8 mouse cellular contexts compared by ENCODE assay signal in genomic region chr1:136768969-136769401, GRCm38 (mm10).
DNase-seq lines count a peak whose midpoint lies in the region; ATAC-seq and TF ChIP-seq lines count a peak whose summit lies in the region.

No protein-coding gene starts in this region.

- peak; percentile 17 for DNase-seq in kidney, adult 2 months
- no peak for DNase-seq in kidney, adult 8-10 months
- DNase-seq in embryo, embryonic 11.5 days (ENCODE audit: low read depth, low spot score): peak; percentile 42
- DNase-seq in hindbrain, embryonic 14.5 days (ENCODE audit: low spot score): peak; percentile 53
- DNase-seq in liver, embryonic 11.5 days (ENCODE audit: low spot score): no peak
- peak; percentile 53 for DNase-seq in neural tube, embryonic 10.5 days (ENCODE audit: extremely low spot score, low spot score)
- no peak for DNase-seq in left cerebral cortex, adult 11 months (ENCODE audit: low spot score)
- no peak for DNase-seq in MN1 (ENCODE audit: low spot score)

- ATAC-seq in hindbrain, embryonic 14.5 days (ENCODE audit: low FRiP score): peak; percentile 73; the same call in 1 of the 2 replicates
- ATAC-seq in liver, embryonic 11.5 days (replicated peaks; ENCODE audit: low FRiP score): 0 out of 2 replicates have a peak, but pooled peaks have one; percentile 39

- H3K4me2 ChIP-seq in hindbrain, embryonic 14.5 days (replicated peaks): peak overlapping the region; percentile 27
- peak overlapping the region; percentile 34; the same call in 1 of the 2 replicates for H3K4me2 ChIP-seq in liver, embryonic 11.5 days

- H3K27me3 ChIP-seq in kidney, adult 2 months (replicated peaks; ENCODE audit: control insufficient read depth, insufficient read depth, low read length): no peaks in the 10 kb centered on the region
- no peaks in the 10 kb centered on the region for H3K27me3 ChIP-seq in hindbrain, embryonic 14.5 days (ENCODE audit: control insufficient read depth, insufficient read depth, low read length)
- no peaks in the 10 kb centered on the region for H3K27me3 ChIP-seq in liver, embryonic 11.5 days (replicated peaks; ENCODE audit: control insufficient read depth, insufficient read depth, low read length)

- WGBS in kidney, adult 2 months: 4% methylated on average over 10 of the region's 10 CpGs
- 1% methylated on average over 10 of the region's 10 CpGs for WGBS in hindbrain, embryonic 14.5 days
- WGBS in liver, embryonic 11.5 days: 11% methylated on average over 10 of the region's 10 CpGs

- no peaks in the 10 kb centered on the region for H3K9me3 ChIP-seq in hindbrain, embryonic 14.5 days (ENCODE audit: control insufficient read depth, low read length)
- H3K9me3 ChIP-seq in liver, embryonic 11.5 days (ENCODE audit: control insufficient read depth, low read length): no peaks in the 10 kb centered on the region

- TF ChIP-seq POLR2A in kidney, adult 2 months (IDR thresholded peaks at IDR 0.05; ENCODE audit: low read depth, low read length): no peak

- no peak overlapping the region for H3K27ac ChIP-seq in kidney, adult 2 months (ENCODE audit: insufficient read depth, low read depth, low read length)
- H3K27ac ChIP-seq in hindbrain, embryonic 14.5 days: 0 out of 2 replicates have a peak overlapping the region, but pooled peaks have one; percentile 49
- H3K27ac ChIP-seq in liver, embryonic 11.5 days (ENCODE audit: low read depth, low read length): peak overlapping the region; percentile 19; the same call in 1 of the 2 replicates

- no peaks in the 10 kb centered on the region for H3K36me3 ChIP-seq in kidney, adult 2 months (ENCODE audit: control insufficient read depth, insufficient read depth, low read length)
- no peaks in the 10 kb centered on the region for H3K36me3 ChIP-seq in hindbrain, embryonic 14.5 days (replicated peaks; ENCODE audit: control insufficient read depth, insufficient read depth)
- no peaks in the 10 kb centered on the region for H3K36me3 ChIP-seq in liver, embryonic 11.5 days (ENCODE audit: control insufficient read depth, insufficient read depth, low read length)

- no peaks in the 10 kb centered on the region for H3K4me1 ChIP-seq in kidney, adult 2 months (ENCODE audit: control insufficient read depth, insufficient read depth, low read length)
- H3K4me1 ChIP-seq in hindbrain, embryonic 14.5 days (replicated peaks; ENCODE audit: control insufficient read depth, insufficient read depth, low read length): 0 out of 2 replicates have a peak, but pooled peaks cover 3% of the 10 kb centered on the region
- no peaks in the 10 kb centered on the region for H3K4me1 ChIP-seq in liver, embryonic 11.5 days (replicated peaks; ENCODE audit: control insufficient read depth, insufficient read depth, low read length)

- H3K4me3 ChIP-seq in kidney, adult 2 months (ENCODE audit: insufficient read depth, low read depth, low read length): no peak overlapping the region
- H3K4me3 ChIP-seq in hindbrain, embryonic 14.5 days (replicated peaks; ENCODE audit: low read length): no peak overlapping the region
- no peak overlapping the region for H3K4me3 ChIP-seq in liver, embryonic 11.5 days (ENCODE audit: low read depth, low read length)

- TF ChIP-seq CTCF in kidney, adult 2 months (conservative IDR thresholded peaks at IDR 0.05; ENCODE audit: insufficient read depth, insufficient read length, low read depth, low read length): 0 out of 2 replicates have a peak, but pooled peaks have one; percentile 21

- H3K9ac ChIP-seq in hindbrain, embryonic 14.5 days: no peak overlapping the region
- H3K9ac ChIP-seq in liver, embryonic 11.5 days (ENCODE audit: low read depth, low read length): no peak overlapping the region

Comparison
In these comparisons a context has a peak if more than half of its experiments do, and no peak if none do; other contexts are left out.
1. DNase-seq: peak in kidney, adult 2 months (single experiment), embryo, embryonic 11.5 days (single experiment), hindbrain, embryonic 14.5 days (single experiment) and neural tube, embryonic 10.5 days (single experiment); none in kidney, adult 8-10 months (0 of 2), liver, embryonic 11.5 days (single experiment), left cerebral cortex, adult 11 months (single experiment) and MN1 (single experiment).